ENCODE assay signal across 27 mouse cellular contexts in the genomic region with DNA sequence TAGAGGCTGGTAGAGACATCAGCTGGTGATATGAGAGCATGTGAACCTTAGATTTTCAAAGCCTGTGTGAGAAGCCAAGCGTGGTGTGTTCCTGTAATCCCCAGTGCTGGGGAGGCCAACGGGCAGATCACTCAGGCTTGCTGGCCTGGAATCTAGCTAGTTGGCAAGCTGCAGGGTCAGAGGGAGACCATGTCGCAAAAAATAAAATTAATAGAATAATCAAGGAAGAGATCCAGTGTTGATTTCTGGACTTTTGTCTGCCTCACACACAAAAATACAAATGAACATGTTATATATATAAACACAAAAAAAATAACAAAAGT.
DNase-seq lines count a peak whose midpoint lies in the region; ATAC-seq lines count a peak whose summit lies in the region.
"Had no signal": no experiment of that assay in that cellular context is flagged by ENCODE, and none has a peak within 500 bp of the region (broad histone marks: within the 10 kb centered on the region; RNA-seq: fewer than 3 reads in every experiment).

No protein-coding gene starts in this region.

- H3K4me1 ChIP-seq in kidney, embryonic 16.5 days (ENCODE audit: insufficient read depth, low read length) = no peaks in the 10 kb centered on the region
- H3K4me1 ChIP-seq in forebrain, embryonic 15.5 days = no peaks in the 10 kb centered on the region
- H3K4me1 ChIP-seq: heart, embryonic 15.5 days; neural tube, embryonic 15.5 days had no signal

- no peaks in the 10 kb centered on the region for H3K36me3 ChIP-seq in kidney, embryonic 16.5 days (ENCODE audit: insufficient read depth, low read length)
- H3K36me3 ChIP-seq in forebrain, embryonic 15.5 days = no peaks in the 10 kb centered on the region
- H3K36me3 ChIP-seq: embryonic facial prominence, embryonic 12.5 days; heart, embryonic 15.5 days; limb, embryonic 10.5 days; neural tube, embryonic 15.5 days had no signal

- DNase-seq in adrenal gland, postnatal 25 days = peak; percentile 3
- no peak for DNase-seq in adrenal gland, adult 2 months
- peak; percentile 8 for DNase-seq in kidney, postnatal 14 days
- DNase-seq in cerebellum, adult 9-10 months = peak; percentile 35
- peak; percentile 8 to 46 for DNase-seq in kidney, postnatal 36 days
- no peak for DNase-seq in heart, adult 9 months (ENCODE audit: low spot score in 2 of 2)
- DNase-seq: gastrocnemius, postnatal 14 days; heart, adult 18-20 months; heart, postnatal 4 days; layer of hippocampus, adult 9-11 months; liver, postnatal 0 days; lung, postnatal 10 days; midbrain, embryonic 14.5 days; right cerebral cortex, postnatal 14 days; thymus, adult 2 months had no signal

- no peaks in the 10 kb centered on the region for H3K9me3 ChIP-seq in kidney, embryonic 16.5 days (ENCODE audit: low read length)
- H3K9me3 ChIP-seq in forebrain, embryonic 15.5 days = no peaks in the 10 kb centered on the region
- H3K9me3 ChIP-seq: embryonic facial prominence, embryonic 12.5 days; G1E; heart, embryonic 15.5 days; limb, embryonic 10.5 days; megakaryocyte, embryonic 14.5 days; neural tube, embryonic 15.5 days had no signal

- 87% methylated on average over 3 of the region's 3 CpGs for WGBS in kidney, embryonic 16.5 days
- 84% methylated on average over 3 of the region's 3 CpGs for WGBS in forebrain, embryonic 15.5 days

- H3K4me2 ChIP-seq in kidney, embryonic 16.5 days (replicated peaks; ENCODE audit: low read depth, low read length) = no peak overlapping the region
- H3K4me2 ChIP-seq in forebrain, embryonic 15.5 days (replicated peaks) = no peak overlapping the region
- H3K4me2 ChIP-seq: embryonic facial prominence, embryonic 12.5 days; heart, embryonic 15.5 days; neural tube, embryonic 15.5 days had no signal

- ATAC-seq in kidney, embryonic 16.5 days (ENCODE audit: low FRiP score, low TSS enrichment) = no peak
- no peak for ATAC-seq in forebrain, embryonic 15.5 days (replicated peaks)
- ATAC-seq: activated CD4-positive, CD25-positive, alpha-beta regulatory T cell, adult 4 months; forebrain, embryonic 14.5 days; hindbrain, postnatal 0 days; intestine, postnatal 0 days; liver, postnatal 0 days had no signal

- no peak overlapping the region for H3K27ac ChIP-seq in kidney, embryonic 16.5 days (ENCODE audit: low read length)
- no peak overlapping the region for H3K27ac ChIP-seq in forebrain, embryonic 15.5 days (replicated peaks)
- H3K27ac ChIP-seq: embryonic facial prominence, embryonic 12.5 days; heart, embryonic 15.5 days; hindbrain, postnatal 0 days; limb, embryonic 10.5 days; neural tube, embryonic 15.5 days had no signal

- H3K4me3 ChIP-seq in kidney, embryonic 16.5 days (ENCODE audit: low read length) = no peak overlapping the region
- H3K4me3 ChIP-seq in forebrain, embryonic 15.5 days = no peak overlapping the region
- H3K4me3 ChIP-seq: embryonic facial prominence, embryonic 12.5 days; heart, embryonic 15.5 days; limb, embryonic 10.5 days; megakaryocyte, embryonic 14.5 days; neural tube, embryonic 15.5 days had no signal

- no peaks in the 10 kb centered on the region for H3K27me3 ChIP-seq in kidney, embryonic 16.5 days (ENCODE audit: insufficient read depth, low read length)
- H3K27me3 ChIP-seq in forebrain, embryonic 15.5 days = no peaks in the 10 kb centered on the region
- H3K27me3 ChIP-seq: embryonic facial prominence, embryonic 12.5 days; heart, embryonic 15.5 days; megakaryocyte, embryonic 14.5 days; neural tube, embryonic 15.5 days had no signal

- H3K9ac ChIP-seq in kidney, embryonic 16.5 days (replicated peaks; ENCODE audit: low read length) = no peak overlapping the region
- H3K9ac ChIP-seq in forebrain, embryonic 15.5 days (replicated peaks) = no peak overlapping the region
- H3K9ac ChIP-seq: embryonic facial prominence, embryonic 12.5 days; heart, embryonic 15.5 days; liver, postnatal 0 days; neural tube, embryonic 15.5 days had no signal

Comparison
In these comparisons a context has a peak if more than half of its experiments do, and no peak if none do; other contexts are left out.
1. DNase-seq: peak in adrenal gland, postnatal 25 days (single experiment), kidney, postnatal 14 days (single experiment), cerebellum, adult 9-10 months (single experiment) and kidney, postnatal 36 days (2 of 2); none in adrenal gland, adult 2 months (single experiment) and heart, adult 9 months (0 of 2).